Mouse (Mus musculus): ENCODE measurements around the gene Ddx54. TPM values are rescaled to one million over a fixed set of nuclear protein-coding genes. Genes with fewer than 3 reads are reported as not detected.

Gene Ddx54
- total RNA-seq, 1 experiment from 2014 or later: 38.6 TPM

Other genes starting within 250 kb of the Ddx54 start
- not detected in 2 replicates for gene Lhx5, start 181.0 kb upstream of the Ddx54 start, total RNA-seq (2021)
- gene Sdsl, start 139.9 kb upstream of the Ddx54 start, total RNA-seq (2021): 43.0 and 43.7 TPM in 2 replicates
- 3.5 and 28.1 TPM in 2 replicates for gene Sds, start 136.2 kb upstream of the Ddx54 start, total RNA-seq (2021)
- gene Plbd2, start 109.1 kb upstream of the Ddx54 start, total RNA-seq (2021): 63.6 and 70.5 TPM in 2 replicates
- 33.5 and 35.6 TPM in 2 replicates for gene Slc8b1, start 101.6 kb upstream of the Ddx54 start, total RNA-seq (2021)
- 56.5 and 57.5 TPM in 2 replicates for gene Tpcn1, start 24.1 kb upstream of the Ddx54 start, total RNA-seq (2021)
- gene Iqcd, start 23.7 kb upstream of the Ddx54 start, total RNA-seq (2021): 0.30 and 0.48 TPM in 2 replicates
- gene Rita1, start 150 bp upstream of the Ddx54 start, total RNA-seq (2021): 15.6 and 16.0 TPM in 2 replicates
- gene Cfap73, start 21.5 kb downstream of the Ddx54 start, total RNA-seq (2021): 0.63 and 0.98 TPM in 2 replicates
- 8.3 and 13.1 TPM in 2 replicates for gene Rasal1, start 36.1 kb downstream of the Ddx54 start, total RNA-seq (2021)
- 7.3 and 8.0 TPM in 2 replicates for gene Dtx1, start 99.2 kb downstream of the Ddx54 start, total RNA-seq (2021)
- gene Oas2, start 137.1 kb downstream of the Ddx54 start, total RNA-seq (2021): 0.08 and 0.30 TPM in 2 replicates
- gene Oas3, start 164.9 kb downstream of the Ddx54 start, total RNA-seq (2021): 0.22 and 0.41 TPM in 2 replicates
- gene Oas1e, start 182.8 kb downstream of the Ddx54 start, total RNA-seq (2021): not detected in 2 replicates
- gene Oas1c, start 199.8 kb downstream of the Ddx54 start, total RNA-seq (2021): 0.89 and 1.8 TPM in 2 replicates
- not detected in 2 replicates for gene Oas1f, start 234.6 kb downstream of the Ddx54 start, total RNA-seq (2021)
- gene Oas1h, start 248.7 kb downstream of the Ddx54 start, total RNA-seq (2021): not detected in 2 replicates

Measured in adrenal gland, postnatal 14 days (tissue).